Mouse (Mus musculus) retina, postnatal 7 days (tissue): ENCODE data around the gene Arvcf.

Source experiments
- DNase-seq: peaks from one replicate; pipeline ENCODE4 v3.0.0-alpha.2; 2012; ENCODE audit warnings: low read depth, low spot score

Arvcf gene

DNA sequence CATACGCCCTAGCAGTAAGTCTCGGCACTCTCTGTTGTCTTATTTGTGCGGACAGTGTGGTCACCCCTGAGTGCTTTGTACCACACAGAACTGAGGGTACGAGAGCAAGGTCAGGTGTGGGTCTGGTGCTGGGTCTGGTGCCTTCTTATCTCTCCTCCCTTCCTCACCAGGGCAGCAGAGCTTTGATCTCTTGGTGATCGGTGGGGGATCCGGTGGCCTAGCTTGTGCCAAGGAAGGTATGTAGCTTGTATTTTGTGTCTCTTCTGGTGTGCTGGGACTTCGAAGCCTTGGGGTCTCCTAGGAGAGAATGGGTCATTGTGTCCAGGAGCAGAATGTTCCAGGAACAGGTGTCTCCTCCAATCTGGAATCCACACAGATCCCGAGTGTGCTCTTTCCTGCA, 81.7 kb downstream of the Arvcf start:
- no peak for DNase-seq

DNA sequence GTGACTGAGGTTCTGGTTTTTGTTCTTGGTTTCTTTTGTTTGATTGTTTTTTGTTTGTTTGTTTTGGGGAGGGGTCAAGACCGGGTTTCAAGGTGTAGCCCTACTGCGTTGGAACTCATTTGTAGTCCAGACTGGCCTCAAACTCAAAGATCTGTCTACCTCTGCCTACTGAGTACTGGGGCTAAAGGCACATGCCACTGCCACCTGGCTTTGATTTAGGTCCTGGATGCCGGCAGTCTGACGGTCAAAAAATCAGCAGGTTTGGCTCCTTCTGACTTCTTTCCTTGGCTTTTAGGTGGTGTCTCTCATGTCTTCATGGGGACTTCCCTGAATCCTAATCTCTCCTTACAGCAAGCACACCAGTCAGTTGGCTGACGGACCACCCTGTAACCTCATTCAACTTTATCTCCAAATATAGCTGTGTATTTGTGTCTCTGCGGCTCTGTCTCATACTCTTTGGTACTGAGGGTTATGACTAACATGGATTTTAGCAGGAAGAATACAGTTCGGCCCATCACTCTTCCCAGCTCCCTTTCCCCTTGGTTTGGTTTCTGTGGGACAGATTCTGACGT, 82.7 kb downstream of the Arvcf start:
- DNase-seq = no peak

- no peak for DNase-seq
Measured at GRCm38 (mm10) chr16:18433341-18433920, 85.4 kb downstream of the Arvcf start.

DNA sequence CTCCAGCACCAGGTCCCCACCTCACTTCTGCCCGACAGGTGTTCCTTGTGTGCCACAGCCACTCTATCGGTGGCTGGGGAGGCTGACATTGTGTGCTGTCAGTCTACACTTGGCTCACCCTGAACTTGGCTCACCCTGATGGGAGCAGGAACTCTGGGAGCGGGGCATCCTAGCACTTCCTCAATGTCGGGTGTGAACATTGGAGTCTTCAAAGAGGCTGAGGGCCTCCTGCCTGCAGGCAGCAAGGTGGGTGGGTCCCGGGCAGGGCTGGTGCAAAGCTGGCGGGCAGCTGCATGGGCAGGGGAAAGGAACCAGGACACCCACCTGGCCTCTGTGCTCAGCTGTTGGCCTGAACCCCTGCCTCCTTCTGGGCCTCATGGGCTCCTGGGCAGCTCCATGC, 88.1 kb downstream of the Arvcf start:
- no peak for DNase-seq

DNA sequence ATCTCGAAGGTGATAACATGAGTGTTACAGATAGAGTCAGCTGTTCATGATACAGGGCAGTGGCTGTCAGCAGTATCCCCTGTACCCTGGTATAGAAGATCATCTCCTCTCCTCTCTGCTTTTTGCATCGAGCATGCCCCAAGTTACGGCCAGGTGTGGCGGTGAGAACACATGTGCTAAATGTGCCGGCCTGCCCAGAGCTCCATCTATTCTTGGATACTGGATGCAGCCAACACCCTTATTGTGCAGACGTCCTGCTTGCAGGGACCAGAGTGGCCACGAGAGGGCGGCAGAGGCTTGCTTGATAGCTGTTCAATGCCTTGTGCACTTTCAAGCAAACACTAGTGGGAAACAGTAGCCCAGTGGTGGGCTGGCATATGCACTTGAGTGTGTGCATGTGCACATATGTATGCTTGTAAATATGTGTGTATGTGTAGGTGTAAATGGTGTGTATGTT, 95.4 kb downstream of the Arvcf start:
- peak; percentile 82 for DNase-seq

- DNase-seq = no peak
Measured at GRCm38 (mm10) chr16:18447243-18447642, 99.3 kb downstream of the Arvcf start.

DNA sequence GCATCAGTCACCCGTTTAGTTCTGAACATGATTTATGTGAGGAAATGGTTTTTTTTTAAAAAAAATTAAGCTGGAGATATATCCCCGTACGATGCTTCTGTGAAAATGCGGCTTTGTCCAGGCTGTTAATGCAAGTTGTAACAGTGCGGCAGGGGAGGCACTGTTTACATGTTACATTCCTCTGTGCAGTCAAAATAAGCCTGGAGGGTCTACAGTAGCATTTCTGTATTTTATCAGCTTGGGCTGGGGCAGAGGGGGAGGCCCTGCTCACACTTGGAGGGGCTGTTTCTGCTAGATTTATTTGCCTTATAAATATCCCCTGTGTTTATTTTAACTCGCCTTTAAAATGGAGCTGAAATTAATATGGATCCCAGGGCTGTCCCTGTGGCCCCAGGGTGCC, 100.1 kb downstream of the Arvcf start:
- no peak for DNase-seq

- no peak for DNase-seq
Measured at GRCm38 (mm10) chr16:18449005-18449404, 101.0 kb downstream of the Arvcf start.

GRCm38 (mm10) chr16:18451486-18452181, 103.7 kb downstream of the Arvcf start:
- no peak for DNase-seq

DNA sequence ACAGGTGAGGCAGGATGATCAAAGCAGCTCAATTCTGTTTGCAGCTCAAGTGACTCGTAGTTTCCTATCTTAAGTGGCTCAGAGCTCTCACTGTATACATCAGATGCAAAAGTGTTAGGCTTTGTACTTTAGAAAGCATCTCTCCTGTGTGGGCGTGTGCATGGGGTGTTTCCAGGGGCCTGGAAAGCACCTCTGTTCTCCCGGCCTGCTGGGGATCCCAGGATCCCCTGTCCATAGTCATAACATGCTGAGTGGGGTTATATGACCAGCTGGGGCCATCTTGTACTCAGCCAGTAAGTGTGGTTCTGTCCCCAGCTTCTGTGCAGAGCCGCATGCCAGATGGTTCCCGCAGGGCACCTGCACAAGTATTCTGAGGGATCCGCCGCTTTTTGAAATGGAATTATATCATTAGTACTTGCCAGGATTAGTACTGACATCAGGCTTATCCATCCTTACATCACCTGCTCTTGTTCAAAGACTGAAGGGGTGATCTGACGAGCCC, 104.4 kb downstream of the Arvcf start:
- no peak for DNase-seq

DNA sequence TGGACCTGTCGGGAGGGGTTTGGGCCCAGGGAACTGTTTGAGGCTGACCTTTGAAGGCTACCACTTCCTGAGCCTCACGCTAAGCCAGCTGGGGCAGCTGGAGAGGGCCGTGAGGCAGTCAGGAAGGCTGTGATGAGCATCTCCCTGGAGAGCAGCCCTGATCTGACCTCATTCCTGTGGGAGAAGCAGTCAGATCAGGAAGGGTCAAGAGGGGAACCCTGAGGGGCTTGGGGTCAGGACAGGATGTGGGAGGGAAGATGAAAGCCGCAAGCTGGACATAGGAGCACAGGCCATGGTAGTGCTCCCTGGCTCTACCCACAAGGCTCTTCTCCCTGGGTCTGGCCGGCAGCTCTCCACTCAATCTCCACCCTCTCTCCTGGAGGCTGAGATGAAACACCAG, 105.9 kb downstream of the Arvcf start:
- DNase-seq = no peak

GRCm38 (mm10) chr16:18455407-18455806, 107.4 kb downstream of the Arvcf start:
- no peak for DNase-seq
